Mouse (Mus musculus) adrenal gland, adult 2 months (tissue): ENCODE results near the gene A1bg. TPM values are rescaled to one million over a fixed set of nuclear protein-coding genes. Genes with fewer than 3 reads are reported as not detected.
A peak's percentile ranks its signal among the peaks of the same experiment; 100 is the strongest.

Experiments used
- DNase-seq: peaks from one replicate; pipeline ENCODE4 v3.0.0; 2021
- long read RNA-seq: library from polyadenylated mRNA; stranded (forward); transcript quantifications from one replicate; pipeline ENCODE4 v2.0.0, GENCODE M21; 2021
- polyA plus RNA-seq: library from polyadenylated mRNA; depleted of rRNA; stranded (reverse); fragments of >200 nt; gene quantifications from 2 replicates; pipeline ENCODE4 v1.2.3, GENCODE M21; 2012; rRNA removed
- total RNA-seq, 2 experiments: library from RNA; stranded (reverse); gene quantifications; 2 replicates each; pipeline ENCODE4 v1.2.3; 2021

A1bg gene
- total RNA-seq: 1 to 10 TPM in 1 of 2 experiments, not detected in 1; 3.9 TPM
- polyA plus RNA-seq: 0.18 TPM in 1 of 2 replicates, not detected in the other
- long read RNA-seq: 0 reads

DNA sequence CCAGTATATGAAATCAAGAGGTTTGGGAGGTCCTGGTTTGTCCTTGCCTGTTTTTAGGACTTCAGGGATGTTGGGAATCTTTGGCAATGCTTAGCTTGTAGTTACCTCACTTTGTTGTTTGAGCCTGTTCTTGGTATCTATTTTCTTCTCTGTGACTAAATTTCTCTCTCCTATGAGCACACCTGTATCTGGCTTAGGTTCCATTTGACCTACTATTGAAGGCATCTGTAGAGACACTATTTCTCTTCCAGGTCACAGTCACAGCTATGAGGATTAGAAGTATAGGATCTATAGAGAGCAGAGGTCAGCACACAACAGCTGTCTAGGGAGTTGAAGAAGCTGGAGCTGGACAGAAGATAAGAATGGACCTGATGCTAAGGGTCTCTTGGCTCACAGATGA, at the start of gene A1bg:
A1bg (minus strand) TSS at position 101 of the 400 bp plus-strand sequence.
- DNase-seq: no peak

DNA sequence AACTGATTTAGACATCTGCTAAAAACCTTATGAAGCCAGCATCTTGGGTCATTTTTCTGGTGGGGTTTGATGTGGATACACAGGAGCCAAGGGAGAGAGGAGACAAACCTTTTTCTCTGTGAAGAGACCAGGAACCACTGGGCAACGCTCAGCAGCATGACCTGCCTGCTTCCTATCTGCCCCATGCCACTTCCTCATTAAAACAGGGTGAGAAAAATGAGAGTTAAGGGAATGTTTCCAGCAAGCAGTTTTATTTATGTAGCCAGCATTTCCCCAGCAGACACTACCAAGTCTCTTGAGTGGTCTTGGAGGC, 45.7 kb upstream of the A1bg start:
- no peak for DNase-seq

- DNase-seq: no peak
Measured at GRCm38 (mm10) chr15:60967841-60968548, 45.2 kb upstream of the A1bg start.

DNA sequence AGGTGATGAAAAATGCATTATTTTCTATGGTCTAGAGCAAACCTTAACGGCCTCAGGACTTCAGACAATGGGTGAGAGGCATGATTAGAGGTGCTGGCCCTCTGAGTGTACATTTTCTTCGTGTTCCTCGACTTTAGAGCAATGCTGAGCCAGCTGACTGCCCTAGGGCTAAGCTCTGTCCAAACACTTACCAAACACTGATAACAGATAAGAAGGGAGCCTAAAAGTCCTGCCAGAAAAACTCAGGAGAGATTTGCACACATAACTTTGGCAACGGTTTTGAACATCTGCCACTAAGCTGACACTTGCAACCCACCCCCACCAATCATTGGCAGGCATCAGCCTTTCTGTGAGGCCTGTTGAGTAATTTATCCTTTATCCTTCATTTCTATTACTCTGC, 2.9 kb upstream of the A1bg start:
- no peak for DNase-seq

DNA sequence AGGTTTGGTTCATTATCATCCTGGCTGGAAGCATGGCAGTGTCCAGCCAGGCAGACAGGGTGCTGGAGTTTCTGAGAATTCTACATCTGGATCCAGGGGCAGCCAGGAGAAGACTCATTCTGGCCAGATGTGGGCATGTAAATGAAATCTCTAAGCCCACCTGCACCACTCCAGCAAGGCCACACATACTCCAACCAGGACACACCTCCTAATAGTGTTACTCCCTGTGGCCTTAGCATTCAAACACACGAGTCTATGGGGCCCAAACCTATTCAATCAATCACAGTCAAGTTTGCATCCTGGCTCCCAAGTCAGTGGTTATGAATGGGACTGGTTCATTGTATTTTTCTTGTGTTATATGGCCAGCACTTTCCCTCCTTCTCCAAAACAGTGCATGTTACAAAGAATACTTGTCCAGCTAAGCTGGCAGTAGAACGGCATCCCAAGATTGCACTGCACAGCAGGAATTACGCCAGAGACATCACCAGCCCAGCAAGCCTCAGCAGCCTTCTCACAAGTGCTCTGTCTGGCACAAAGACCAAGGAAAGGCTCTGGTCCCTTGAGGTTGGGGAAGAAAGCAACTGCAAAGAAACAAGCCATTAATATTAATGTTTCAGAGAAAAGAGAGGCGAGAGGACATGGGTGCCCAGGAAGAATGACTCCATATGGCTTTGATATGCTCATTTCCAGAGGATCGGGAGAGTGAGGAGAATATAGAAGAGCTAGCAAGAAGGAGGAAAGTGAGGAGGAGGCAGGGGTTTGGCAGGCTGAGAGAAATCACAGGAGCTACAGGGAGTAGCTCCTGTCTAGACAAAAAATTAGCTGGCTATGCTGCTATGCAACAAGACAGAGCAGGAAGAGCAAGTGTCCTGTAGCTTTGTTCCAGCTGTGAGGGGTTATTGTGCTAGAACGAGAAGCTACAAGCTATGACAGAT, 18.8 kb downstream of the A1bg start:
- no peak for DNase-seq

DNA sequence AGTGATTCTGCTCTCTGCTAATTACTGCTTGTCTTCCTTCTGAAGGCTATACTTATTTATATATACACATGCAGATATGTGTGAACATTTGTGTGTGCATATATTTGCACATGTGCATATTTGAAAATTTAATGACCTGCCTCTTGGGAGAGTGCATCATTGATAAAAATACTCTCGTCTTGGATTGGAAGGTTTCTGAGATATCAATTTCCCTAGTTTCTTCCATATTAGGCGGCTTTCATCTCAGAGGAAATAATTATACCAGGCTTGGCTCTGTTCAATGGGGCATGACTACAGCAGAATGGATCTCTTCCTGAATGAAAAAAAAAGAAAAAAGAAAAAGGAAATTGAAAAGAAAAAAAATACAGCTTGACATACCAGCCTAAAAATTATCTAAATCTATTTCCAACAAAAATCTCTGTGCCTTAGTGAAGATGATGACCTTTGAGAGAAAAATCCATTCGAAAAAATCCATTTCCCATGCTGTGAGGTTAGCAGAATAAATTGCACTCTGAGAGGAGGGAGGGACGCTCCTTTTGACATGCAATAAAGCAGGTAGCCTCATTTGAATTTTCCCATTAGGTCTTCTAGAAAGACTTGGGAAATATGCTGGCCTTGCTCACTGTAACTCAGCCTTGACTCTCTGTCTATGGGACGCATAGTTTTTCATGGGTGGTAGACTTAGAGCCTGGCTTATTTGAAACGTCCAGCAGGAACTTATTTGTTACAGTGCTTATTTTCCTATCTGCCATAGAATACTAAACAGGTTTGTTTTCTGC, 24.4 kb downstream of the A1bg start:
- no peak for DNase-seq

- no peak for DNase-seq
Measured at GRCm38 (mm10) chr15:60896040-60896439, 26.8 kb downstream of the A1bg start.

DNA sequence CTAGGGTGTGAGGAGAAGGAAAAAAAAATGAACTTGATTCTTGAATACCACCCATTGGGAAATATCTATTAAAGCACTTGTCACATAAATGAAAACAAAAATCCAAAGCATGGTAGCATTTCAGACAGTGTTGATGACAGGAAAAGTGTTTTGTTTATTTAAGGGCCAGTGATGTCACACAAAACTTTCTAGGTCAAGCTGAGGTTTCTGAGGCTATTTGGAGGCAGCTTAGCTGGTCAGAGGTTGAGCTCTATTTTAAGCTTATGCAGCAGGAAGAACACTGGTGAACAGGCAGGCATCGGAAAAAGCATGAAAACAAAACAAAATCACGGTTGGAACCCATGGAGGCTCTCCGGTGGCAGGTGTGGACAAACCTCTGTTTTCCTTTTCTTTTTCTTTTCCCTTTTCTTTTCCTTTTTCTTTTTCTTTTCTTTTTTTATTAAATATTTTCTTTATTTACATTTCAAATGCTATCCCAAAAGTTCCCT, 29.8 kb downstream of the A1bg start:
- DNase-seq: peak; percentile 9

DNA sequence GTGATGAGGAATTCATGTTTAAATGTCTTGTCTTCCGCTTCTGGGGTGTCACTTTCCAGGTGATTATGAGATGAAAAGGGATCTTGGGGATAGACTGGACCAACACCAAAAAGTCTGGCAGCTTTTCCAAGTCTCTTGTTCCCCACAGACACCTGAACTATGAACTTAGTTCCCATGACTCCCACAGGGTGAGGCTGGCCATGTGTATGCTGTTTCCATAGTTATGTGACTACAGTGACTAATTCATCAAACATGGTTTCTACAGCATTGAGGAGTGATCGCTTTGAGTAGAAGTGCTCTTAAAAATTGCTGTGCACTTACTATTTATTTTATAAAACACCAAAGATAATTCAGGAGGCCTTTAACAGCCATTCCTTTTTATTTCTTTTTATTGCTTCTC, 34.1 kb downstream of the A1bg start:
- no peak for DNase-seq

DNA sequence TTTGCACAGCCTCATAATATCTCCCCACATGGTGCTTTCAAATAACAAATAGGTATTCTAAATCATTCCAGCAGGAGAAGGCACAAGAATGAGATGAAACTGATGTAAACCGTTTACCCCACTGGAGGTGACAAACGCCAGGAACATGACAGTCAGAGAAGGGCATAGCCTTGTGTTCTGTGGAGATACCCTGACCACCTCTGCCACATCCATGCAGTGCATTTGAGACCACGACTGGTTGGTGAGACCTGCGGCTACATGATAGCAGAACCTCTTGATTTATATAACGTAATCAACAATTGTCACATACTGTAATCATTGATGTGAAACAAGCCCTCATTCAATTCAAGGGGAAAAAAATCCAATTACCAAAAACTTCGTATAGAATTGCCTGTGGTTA, 47.1 kb downstream of the A1bg start:
- no peak for DNase-seq

DNA sequence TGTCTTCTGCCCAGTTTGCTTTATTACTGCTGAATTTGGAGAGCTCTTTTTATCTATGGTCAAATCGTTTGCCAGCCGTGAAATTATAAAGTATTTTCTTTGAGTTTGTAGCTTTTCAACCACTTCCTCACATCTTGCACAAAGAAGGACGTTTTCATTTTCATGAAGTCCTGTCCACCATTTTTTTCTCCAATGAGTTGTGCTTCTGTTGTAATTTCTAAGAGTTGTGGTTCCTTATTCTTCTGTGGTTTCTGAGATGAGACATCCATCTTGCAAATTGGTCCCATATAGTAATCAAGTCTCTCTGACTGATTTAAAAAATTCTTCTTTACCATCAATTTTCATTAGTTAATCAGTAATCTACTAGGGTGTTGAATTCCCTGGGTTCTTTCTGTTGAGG, 60.4 kb downstream of the A1bg start:
- no peak for DNase-seq

DNA sequence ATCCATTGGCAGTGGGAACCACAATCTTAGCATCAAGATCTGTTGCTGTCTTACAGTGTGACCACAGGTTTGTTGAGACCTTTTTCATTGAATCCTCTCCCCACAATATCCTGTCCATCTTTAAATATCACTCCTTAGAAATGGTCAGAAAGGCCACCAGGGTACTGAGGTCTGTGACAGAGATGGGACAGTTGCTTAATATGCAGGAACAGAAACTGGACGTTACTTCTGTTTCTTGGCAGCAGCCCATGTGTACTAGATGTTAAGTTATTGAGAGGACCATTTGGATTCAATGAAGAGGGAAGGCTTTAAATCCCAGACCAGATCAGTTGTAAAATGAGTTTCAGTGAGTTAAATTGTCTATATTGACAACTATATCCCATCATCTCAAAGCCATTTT, 67.7 kb downstream of the A1bg start:
- no peak for DNase-seq

GRCm38 (mm10) chr15:60854151-60854550, 68.7 kb downstream of the A1bg start:
- DNase-seq: no peak

- DNase-seq: peak; percentile 56
Measured at GRCm38 (mm10) chr15:60853231-60853999, 69.4 kb downstream of the A1bg start, which contains the start of gene Fam84b. Fam84b (minus strand) TSS chr15:60853778.

GRCm38 (mm10) chr15:60848630-60849029, 74.2 kb downstream of the A1bg start:
- DNase-seq: no peak

Other genes starting within 250 kb of the A1bg start
- gene Fam84b, start 69.2 kb downstream of the A1bg start, total RNA-seq: 10 to 100 TPM in 1 of 2 experiments, 1 to 10 TPM in 1; 9.3 to 13.5 TPM
- 8.1 and 9.5 TPM in 2 replicates for gene Fam84b, start 69.2 kb downstream of the A1bg start, polyA plus RNA-seq